Mouse (Mus musculus) regulatory T cell (primary cell): ENCODE data around the gene Chad.

Source experiments
- in situ Hi-C: fragments of 300-600 bp; cut with MboI, MseI; formaldehyde crosslinking; loops from one replicate; pipeline ENCODE4 v1.15.1; 2025; ENCODE audit warnings: high pct_unique_total_duplicates

Chad gene

DNA sequence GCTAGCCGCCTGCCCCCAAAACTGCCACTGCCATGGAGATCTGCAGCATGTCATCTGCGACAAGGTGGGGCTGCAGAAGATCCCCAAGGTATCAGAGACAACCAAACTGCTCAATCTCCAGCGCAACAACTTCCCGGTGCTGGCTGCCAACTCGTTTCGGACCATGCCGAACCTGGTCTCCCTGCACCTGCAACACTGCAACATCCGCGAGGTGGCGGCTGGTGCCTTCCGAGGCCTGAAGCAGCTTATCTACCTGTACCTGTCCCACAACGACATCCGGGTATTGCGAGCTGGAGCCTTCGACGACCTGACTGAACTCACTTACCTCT, 268 bp downstream of the Chad start:
- in situ Hi-C loops: no loop called here

GRCm38 (mm10) chr11:94566534-94566933, 1.7 kb downstream of the Chad start:
- in situ Hi-C loops: no loop called here

DNA sequence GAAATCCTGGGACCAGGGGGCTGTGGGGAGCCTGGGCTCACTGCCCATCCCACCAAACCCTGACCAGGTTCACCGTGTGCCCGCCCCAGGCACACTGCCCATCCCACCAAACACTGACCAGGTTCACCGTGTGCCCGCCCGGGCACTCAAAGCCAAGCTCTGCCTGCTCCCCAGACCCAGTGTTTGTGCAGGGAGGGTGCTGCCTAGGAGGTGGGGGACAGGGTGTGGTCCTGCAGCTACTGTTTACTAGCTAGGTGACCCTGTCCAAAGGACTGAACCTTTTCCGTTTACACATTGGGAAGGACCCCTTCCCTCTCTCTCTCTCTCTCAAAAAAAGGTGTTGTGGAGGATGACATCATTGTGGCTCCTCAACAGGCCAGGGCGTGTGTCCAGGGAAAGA, 2.5 kb downstream of the Chad start:
- in situ Hi-C loops: no loop called here

DNA sequence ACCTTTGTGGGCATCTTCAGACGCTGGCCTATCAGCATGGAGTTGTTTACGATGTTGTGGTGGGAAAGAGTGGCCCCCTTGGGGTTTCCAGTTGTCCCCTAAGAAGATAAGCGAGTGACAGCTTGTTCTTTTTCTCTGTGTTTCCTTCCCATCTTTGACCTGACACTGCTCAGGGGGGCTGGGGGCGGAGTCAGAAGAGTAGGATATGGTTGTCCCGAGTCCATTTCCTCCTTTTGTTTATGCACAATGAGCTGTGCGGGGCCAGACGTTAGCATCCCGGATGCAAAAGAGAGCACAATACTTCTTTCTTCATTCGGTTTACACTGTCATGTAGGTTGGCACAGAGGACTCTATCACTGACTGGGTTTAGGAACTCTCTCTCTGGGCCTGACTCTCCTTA, 5.8 kb downstream of the Chad start:
- in situ Hi-C loops: no loop called here

GRCm38 (mm10) chr11:94571850-94572249, 7.0 kb downstream of the Chad start:
- in situ Hi-C loops: no loop called here

GRCm38 (mm10) chr11:94574560-94574959, 9.7 kb downstream of the Chad start:
- in situ Hi-C loops: no loop called here

DNA sequence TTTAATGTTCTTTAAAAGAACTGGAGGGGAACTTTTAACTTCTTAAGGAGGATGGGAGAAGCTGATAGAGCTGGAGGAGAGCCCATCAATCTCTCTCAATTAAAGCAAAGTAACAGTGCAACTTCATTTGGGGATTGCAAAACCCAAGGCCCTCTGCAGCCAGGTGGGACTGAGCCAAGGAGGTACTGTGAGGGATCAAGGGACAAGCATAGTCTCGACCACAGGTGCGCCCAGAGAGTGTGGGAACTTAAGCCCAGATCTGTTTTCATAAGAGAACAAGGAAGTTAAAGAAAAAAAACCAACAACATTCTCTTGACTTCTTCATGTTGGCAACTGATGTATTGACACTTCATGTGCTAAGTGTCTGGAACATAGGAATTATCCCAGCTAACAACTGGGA, 10.2 kb downstream of the Chad start:
- in situ Hi-C loops: no loop called here

DNA sequence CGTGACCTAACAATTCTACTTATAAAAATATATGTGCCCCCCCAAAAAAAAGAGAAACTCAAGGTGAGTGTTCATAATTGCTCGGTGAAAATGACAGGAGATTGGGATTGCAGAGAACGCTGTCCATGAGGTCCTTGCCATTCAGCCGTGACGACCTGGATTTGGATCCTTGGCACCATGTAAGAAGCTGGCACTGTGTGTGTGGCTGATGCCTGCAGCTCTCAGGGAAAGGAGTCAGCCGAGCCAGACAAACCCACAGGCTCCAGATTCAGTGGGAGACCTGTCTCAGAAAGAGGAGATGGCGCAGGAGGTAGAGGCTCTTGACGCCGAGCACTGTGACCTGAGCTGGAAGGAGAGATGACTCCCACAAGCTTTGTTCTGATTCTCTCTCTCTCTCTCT, 11.5 kb downstream of the Chad start:
- in situ Hi-C loops: no loop called here

GRCm38 (mm10) chr11:94580111-94580740, 15.4 kb downstream of the Chad start:
- in situ Hi-C loops: no loop called here

- in situ Hi-C loops: no loop called here
Observed at GRCm38 (mm10) chr11:94585091-94585490, 20.2 kb downstream of the Chad start.

GRCm38 (mm10) chr11:94587511-94587910, 22.7 kb downstream of the Chad start:
- in situ Hi-C loops: no loop called here

DNA sequence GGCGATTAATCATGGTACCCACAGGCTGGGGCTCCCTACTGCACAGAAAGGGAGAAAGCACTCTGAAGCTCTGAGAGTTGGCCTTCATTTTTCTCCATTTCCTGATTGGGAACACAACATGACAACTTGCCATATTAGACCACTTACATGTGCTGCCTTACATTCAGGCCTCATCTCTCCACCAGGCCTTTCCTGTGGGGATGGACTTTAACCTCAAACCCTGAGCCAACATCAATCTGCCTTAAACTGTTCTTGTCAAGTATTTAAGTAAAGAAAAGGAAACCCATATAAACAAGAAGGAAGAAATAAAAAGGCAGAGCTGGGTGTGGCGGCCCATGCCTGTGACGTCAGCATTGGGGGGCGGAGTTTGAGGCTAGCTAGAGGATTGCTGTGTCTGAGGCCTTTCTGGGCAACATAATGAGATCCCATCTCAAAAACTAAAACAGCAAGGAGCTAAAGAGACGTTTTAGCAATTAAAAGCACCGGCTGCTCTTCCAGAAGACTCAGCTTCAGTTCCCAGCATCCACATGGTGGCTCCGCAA, 31.5 kb downstream of the Chad start:
- in situ Hi-C loops: no loop called here

DNA sequence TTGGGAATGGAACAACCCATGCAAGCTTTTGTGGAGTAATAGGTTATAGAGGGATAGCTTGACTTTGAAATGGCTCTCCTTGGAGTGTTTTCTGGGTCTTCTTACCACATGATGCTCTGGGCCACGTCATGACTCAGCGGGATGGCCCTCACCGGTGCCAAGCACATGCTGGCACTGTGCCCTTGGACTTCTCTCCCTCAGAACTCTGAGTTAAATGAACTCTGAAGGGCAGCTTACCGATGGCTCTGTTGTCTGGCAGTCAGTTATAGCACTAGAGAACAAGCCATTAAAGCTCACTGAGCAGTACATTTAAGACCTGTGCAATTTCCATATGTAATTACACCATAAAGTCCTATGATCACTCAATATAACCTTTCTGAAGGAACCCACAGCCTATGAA, 32.5 kb downstream of the Chad start:
- in situ Hi-C loops: no loop called here

DNA sequence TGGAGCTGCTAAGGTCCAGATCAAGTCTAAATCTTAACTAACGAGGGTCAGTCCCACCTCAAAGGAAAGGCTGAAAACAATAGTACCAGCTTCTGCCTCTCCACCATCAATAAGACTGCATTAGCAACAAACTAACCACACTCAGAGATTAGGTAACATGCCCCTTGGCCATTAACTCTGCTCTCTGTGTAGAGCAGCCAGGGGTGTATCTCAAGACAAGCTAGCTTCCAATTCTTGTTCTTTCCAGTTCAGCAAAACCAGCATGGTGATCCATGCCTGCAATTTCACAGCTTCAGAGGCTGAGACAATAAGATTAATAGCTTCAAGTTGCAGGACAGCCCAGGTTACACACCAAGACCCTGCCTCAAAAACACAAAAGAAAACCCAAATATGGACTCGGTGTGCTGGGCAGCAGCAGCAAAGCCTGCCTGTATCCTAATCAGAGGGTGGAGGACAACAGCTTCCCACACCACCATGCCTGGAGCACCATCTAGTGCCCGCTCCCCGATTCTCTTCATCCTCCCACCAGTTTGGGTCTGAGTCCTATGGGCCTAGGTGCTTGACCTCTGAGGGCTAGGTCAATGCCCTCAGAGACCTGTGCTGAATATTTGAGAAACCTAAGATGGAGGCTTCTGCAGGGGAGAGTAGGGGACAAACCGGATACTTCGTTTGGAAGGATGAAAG, 33.7 kb downstream of the Chad start:
- in situ Hi-C loops: no loop called here

GRCm38 (mm10) chr11:94600447-94600846, 35.6 kb downstream of the Chad start:
- in situ Hi-C loops: no loop called here

GRCm38 (mm10) chr11:94601321-94602281, 36.8 kb downstream of the Chad start, which contains the start of gene Acsf2:
Acsf2 (minus strand) TSS chr11:94601871.
- in situ Hi-C loops: no loop called here

DNA sequence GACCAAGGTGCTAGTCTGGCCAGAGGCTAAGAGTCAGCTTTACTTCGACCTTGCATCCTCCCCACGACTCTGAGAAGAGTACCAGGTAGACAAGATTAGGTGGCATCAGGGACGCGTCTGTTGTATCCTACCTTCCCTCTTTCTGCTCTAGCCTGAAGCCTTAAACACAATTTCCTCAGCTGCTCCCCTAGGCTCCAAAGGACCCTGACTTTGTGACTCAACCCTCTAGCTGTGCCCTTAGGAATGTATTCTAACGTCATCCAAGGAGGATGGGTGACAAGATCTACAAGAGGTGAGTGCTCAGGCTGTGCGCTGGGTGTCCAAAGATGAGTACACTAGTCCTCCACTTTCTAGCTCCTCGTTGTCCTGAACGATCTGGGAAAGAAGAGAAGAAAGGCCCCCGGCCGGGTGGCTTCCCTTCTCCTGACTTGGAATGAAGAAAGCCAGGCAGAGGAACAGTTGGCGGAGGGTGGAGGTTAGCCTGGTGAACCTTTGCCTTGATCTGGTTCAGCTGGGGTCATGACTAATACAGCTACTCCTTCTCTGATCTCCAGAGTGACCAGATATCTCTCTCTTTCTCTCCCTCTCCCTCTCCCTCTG, 37.6 kb downstream of the Chad start:
- in situ Hi-C loops: no loop called here

DNA sequence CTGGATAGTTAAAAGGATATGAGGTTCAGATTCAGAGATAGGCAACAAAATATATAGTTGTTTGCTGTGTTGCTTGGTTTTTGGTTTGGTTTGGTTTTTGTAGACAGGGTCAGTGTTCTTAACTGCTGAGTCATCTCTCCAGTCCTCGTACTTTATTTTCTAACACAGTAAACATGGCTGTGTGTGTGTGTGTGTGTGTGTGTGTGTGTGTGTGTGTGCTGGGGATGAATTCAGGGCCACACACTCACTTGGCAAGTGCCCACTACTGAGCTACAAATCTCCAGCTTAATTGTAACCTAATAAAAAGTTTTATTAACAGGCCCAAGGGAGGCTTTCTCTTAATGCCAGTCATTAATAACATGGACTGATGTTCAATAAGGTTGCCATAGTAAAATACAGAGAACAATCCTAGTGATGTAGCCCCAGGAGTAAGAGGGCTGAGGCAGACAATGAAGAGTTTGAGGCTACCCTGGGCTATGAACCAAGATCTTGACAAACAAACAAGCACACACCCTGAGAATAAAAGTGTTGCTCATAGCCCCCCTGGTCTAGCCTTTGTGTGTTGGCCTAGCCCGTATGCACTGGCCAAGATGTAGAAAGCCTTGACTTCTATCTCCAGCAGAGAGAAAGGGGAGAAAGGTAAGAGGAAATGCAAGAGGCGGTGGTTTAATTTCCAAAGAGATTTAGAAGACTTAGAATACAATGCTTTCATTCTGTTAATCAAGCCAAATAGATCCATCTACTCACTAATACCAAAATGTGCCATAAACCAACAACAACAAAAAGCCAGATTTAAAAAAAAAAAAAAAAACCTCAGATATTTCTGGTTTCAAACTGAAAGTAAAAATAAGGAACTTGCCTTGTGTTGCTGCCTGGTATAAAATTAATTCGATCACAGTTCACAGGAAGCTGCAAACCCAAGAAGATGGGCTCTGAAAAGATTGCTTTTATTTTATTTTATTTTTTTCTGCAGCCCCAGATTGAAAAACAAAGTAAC, 46.2 kb downstream of the Chad start:
- in situ Hi-C loops: no loop called here

DNA sequence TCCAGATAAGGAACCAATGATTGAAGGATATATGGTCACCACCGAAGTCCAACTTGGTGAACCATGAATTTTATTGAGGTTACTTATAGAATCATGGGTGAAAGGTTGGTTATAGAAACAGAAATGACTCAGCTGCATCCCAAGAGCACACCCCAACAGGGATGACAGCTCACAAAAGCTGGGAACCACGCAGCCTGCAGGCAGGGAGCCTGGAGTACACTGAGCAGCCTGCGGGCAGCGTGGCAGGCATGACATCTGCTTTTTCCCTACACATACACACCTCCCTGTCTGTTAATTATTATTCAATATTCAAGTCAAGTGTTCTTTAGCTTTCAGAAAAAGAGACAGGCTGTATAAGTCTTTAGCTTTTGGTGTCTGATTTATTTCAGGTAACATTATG, 49.8 kb downstream of the Chad start:
- in situ Hi-C loops: no loop called here

DNA sequence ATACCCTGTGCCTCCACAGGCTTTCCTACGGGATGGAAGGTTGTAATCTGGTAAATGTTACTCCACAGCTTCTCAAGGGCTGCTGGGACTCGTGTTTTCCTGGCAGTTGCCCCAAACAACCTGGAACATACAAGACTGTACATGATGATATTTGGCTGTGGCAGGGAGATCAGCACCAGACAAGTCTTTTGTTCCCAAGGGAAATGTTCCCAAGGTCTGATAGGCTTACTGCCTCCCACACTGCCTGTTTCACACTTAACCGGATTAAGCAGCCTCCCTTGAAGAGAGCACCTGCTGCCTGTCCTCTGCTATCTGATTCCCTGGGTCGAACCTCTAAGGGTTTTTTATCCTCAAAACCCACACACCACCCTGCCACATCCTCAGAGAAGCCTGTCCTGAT, 50.6 kb downstream of the Chad start:
- in situ Hi-C loops: no loop called here

- in situ Hi-C loops: no loop called here
Observed at GRCm38 (mm10) chr11:94617646-94618045, 52.8 kb downstream of the Chad start.
